Mouse (Mus musculus): ENCODE results near the gene Mup16.
"Not testable (repeated sequence)": the region's sequence is repeated elsewhere in the genome, so short reads cannot be mapped to it uniquely, and the experiment has no call there.

Gene Mup16

GRCm38 (mm10) chr4:61519431-61519830 is at the start of gene Mup16:
Mup16 (minus strand) TSS chr4:61519531.
- DNase-seq (ENCODE audit: low spot score in 2 of 2): not testable (repeated sequence)

- not testable (repeated sequence) for DNase-seq (ENCODE audit: low spot score in 2 of 2)
Observed at GRCm38 (mm10) chr4:61555887-61556286, 36.6 kb upstream of the Mup16 start.
